Mouse (Mus musculus) spleen, adult 2 months (tissue): Measurements from ENCODE around the gene Sord. TPM values are rescaled to one million over a fixed set of nuclear protein-coding genes. Genes with fewer than 3 reads are reported as not detected.

Source experiments
- DNase-seq, 2 experiments: peaks; one replicate each; pipeline versions ENCODE4 v3.0.0 to v3.0.0-alpha.2; 2012 to 2021; ENCODE audit warnings: low spot score in 2 of 2, low read depth in 1 of 2
- H3K27ac ChIP-seq: fragments of 200-500 bp; 2 replicates; pipeline ENCODE4 v1.5.1; 2012; ENCODE audit warnings: low read length, inconsistent platforms; ENCODE audit not compliant: insufficient read depth
- H3K27me3 ChIP-seq: fragments of 200-500 bp; 2 replicates; pipeline ENCODE4 v1.6.1; 2012; ENCODE audit warnings: mild to moderate bottlenecking, moderate library complexity, low read length, inconsistent platforms; ENCODE audit not compliant: control insufficient read depth, insufficient read depth
- H3K36me3 ChIP-seq: fragments of 200-500 bp; 2 replicates; pipeline ENCODE4 v1.6.1; 2012; ENCODE audit warnings: mild to moderate bottlenecking, low read length, inconsistent platforms; ENCODE audit not compliant: control insufficient read depth, insufficient read depth
- H3K4me1 ChIP-seq: fragments of 200-500 bp; 2 replicates; pipeline ENCODE4 v1.6.1; 2011; ENCODE audit warnings: inconsistent platforms; ENCODE audit not compliant: control insufficient read depth, insufficient read depth, insufficient read length
- H3K4me3 ChIP-seq: fragments of 200-500 bp; 2 replicates; pipeline ENCODE4 v1.5.1; 2011; ENCODE audit warnings: mild to moderate bottlenecking, inconsistent platforms; ENCODE audit not compliant: insufficient read depth, insufficient read length; ENCODE audit errors: extremely low read depth
- CTCF ChIP-seq: fragments of 200-500 bp; IDR thresholded peaks from 2 replicates; pipeline ENCODE4 v1.5.1; 2011; ENCODE audit warnings: mild to moderate bottlenecking, inconsistent platforms; ENCODE audit not compliant: insufficient read depth, insufficient read length, insufficient replicate concordance; ENCODE audit errors: extremely low read depth
- POLR2A ChIP-seq: fragments of 200-500 bp; IDR thresholded peaks from 2 replicates; pipeline ENCODE4 v1.6.1; 2011; ENCODE audit warnings: low read depth, low read length, inconsistent platforms
- WGBS: fragments of 180-500 bp; shearing (Covaris S2); methylation state at CpG from one replicate; pipeline ENCODE4 v1.1.7; 2018; 5-methylcytosine and 5-hydroxymethylcytosine counted together
- polyA plus RNA-seq: library from polyadenylated mRNA; depleted of rRNA; stranded (reverse); fragments of >200 nt; gene quantifications from 2 replicates; pipeline ENCODE4 v1.2.3, GENCODE M21; 2012

The Sord gene
- polyA plus RNA-seq, 1 experiment: 6.9 TPM

- TF ChIP-seq CTCF (no peak), POLR2A (no peak)
These were observed 10.9 kb upstream of the Sord start for GRCm38 (mm10) chr2:122223654-122224053.

GRCm38 (mm10) chr2:122230395-122230794, 4.2 kb upstream of the Sord start:
- H3K27ac ChIP-seq: no peak overlapping the region
- no peak overlapping the region for H3K4me3 ChIP-seq
- TF ChIP-seq POLR2A: no peak
- no peaks in the 10 kb centered on the region for H3K4me1 ChIP-seq
- H3K36me3 ChIP-seq: no peaks in the 10 kb centered on the region
- no peak for DNase-seq
- 92% methylated on average over 6 of the region's 6 CpGs for WGBS
- no peaks in the 10 kb centered on the region for H3K27me3 ChIP-seq

More at GRCm38 (mm10) chr2:122223654-122224053, 10.9 kb upstream of the Sord start:
- H3K27me3 ChIP-seq: no peaks in the 10 kb centered on the region
- H3K4me1 ChIP-seq: no peaks in the 10 kb centered on the region
- no peak for DNase-seq
- no peak overlapping the region for H3K4me3 ChIP-seq
- H3K27ac ChIP-seq: no peak overlapping the region
- H3K36me3 ChIP-seq: no peaks in the 10 kb centered on the region

GRCm38 (mm10) chr2:122231616-122232015, 2.9 kb upstream of the Sord start:
- WGBS: 91% methylated on average over 9 of the region's 9 CpGs
- H3K4me1 ChIP-seq: no peaks in the 10 kb centered on the region
- no peak for TF ChIP-seq POLR2A
- TF ChIP-seq CTCF: no peak
- no peak for DNase-seq
- no peaks in the 10 kb centered on the region for H3K27me3 ChIP-seq
- H3K4me3 ChIP-seq: no peak overlapping the region
- no peak overlapping the region for H3K27ac ChIP-seq
- no peaks in the 10 kb centered on the region for H3K36me3 ChIP-seq

GRCm38 (mm10) chr2:122233341-122233740, 1.2 kb upstream of the Sord start:
- no peak for DNase-seq
- 72% methylated on average over 5 of the region's 5 CpGs for WGBS

GRCm38 (mm10) chr2:122233759-122234557, 591 bp upstream of the Sord start:
- WGBS: 17% methylated on average over 26 of the region's 26 CpGs
- Histone ChIP-seq H3K27me3 (no peaks in the 10 kb centered on the region), H3K4me1 (no peaks in the 10 kb centered on the region), H3K36me3 (no peaks in the 10 kb centered on the region), H3K4me3 (peak overlapping the region; percentile 78), H3K27ac (no peak overlapping the region)
- TF ChIP-seq POLR2A (no peak), CTCF (no peak)
- DNase-seq: no peak

More at GRCm38 (mm10) chr2:122233341-122233740, 1.2 kb upstream of the Sord start:
- Histone ChIP-seq H3K4me1 (no peaks in the 10 kb centered on the region), H3K36me3 (no peaks in the 10 kb centered on the region), H3K27ac (no peak overlapping the region), H3K4me3 (no peak overlapping the region), H3K27me3 (no peaks in the 10 kb centered on the region)
- TF ChIP-seq POLR2A: no peak
- no peak for TF ChIP-seq CTCF

GRCm38 (mm10) chr2:122235425-122235824, 876 bp downstream of the Sord start:
- no peaks in the 10 kb centered on the region for H3K36me3 ChIP-seq
- 30% methylated on average over 2 of the region's 2 CpGs for WGBS
- no peak overlapping the region for H3K4me3 ChIP-seq
- DNase-seq: no peak
- H3K27ac ChIP-seq: no peak overlapping the region
- H3K27me3 ChIP-seq: no peaks in the 10 kb centered on the region
- TF ChIP-seq POLR2A: no peak
- TF ChIP-seq CTCF: no peak
- no peaks in the 10 kb centered on the region for H3K4me1 ChIP-seq

GRCm38 (mm10) chr2:122236321-122236720, 1.8 kb downstream of the Sord start:
- no peak overlapping the region for H3K27ac ChIP-seq

More at GRCm38 (mm10) chr2:122236321-122236720, 1.8 kb downstream of the Sord start:
- Histone ChIP-seq H3K36me3 (no peaks in the 10 kb centered on the region), H3K27me3 (no peaks in the 10 kb centered on the region), H3K4me1 (no peaks in the 10 kb centered on the region), H3K4me3 (no peak overlapping the region)
- DNase-seq: no peak
- no peak for TF ChIP-seq CTCF
- TF ChIP-seq POLR2A: no peak
